Mouse (Mus musculus) lung, postnatal 0 days (tissue): ENCODE measurements around the gene Txndc9.

ENCODE experiments used
- CTCF ChIP-seq: IDR thresholded peaks from 2 replicates; pipeline ENCODE4 v1.5.1; 2016; ENCODE audit warnings: antibody characterized with exemption, mild to moderate bottlenecking
- EP300 ChIP-seq: IDR thresholded peaks from 2 replicates; pipeline ENCODE4 v1.6.1; 2016; ENCODE audit warnings: antibody characterized with exemption, mild to moderate bottlenecking, control low read depth

- no peak for TF ChIP-seq CTCF
- TF ChIP-seq EP300 = no peak
These were observed 1.9 kb upstream of the Txndc9 start for GRCm38 (mm10) chr1:37999552-37999951.
